Mouse (Mus musculus) G1E (cell line): ENCODE results near the gene Haus5. TPM values are rescaled to one million over a fixed set of nuclear protein-coding genes. Genes with fewer than 3 reads are reported as not detected.

ENCODE experiments used
- ATAC-seq: 2 replicates; pipeline ENCODE4 v1.8.0; 2016; ENCODE audit warnings: mild to moderate bottlenecking; ENCODE audit not compliant: insufficient number of reproducible peaks, poor library complexity, low FRiP score, severe bottlenecking; ENCODE audit errors: extremely low read depth
- DNase-seq: peaks from one replicate; pipeline ENCODE4 v3.0.0; 2012; ENCODE audit warnings: low spot score
- H3K27me3 ChIP-seq: 2 replicates; pipeline ENCODE4 v1.6.1; 2012; ENCODE audit warnings: mild to moderate bottlenecking, low read length, inconsistent platforms; ENCODE audit not compliant: insufficient read depth
- H3K36me3 ChIP-seq: replicated peaks from 2 replicates; pipeline ENCODE3; 2012; ENCODE audit warnings: mild to moderate bottlenecking, inconsistent platforms
- H3K4me1 ChIP-seq: 2 replicates; pipeline ENCODE4 v1.6.1; 2012; ENCODE audit warnings: low read depth, low read length, inconsistent platforms, mixed read lengths; ENCODE audit not compliant: insufficient read depth
- H3K4me3 ChIP-seq: 2 replicates; pipeline ENCODE4 v1.5.1; 2012; ENCODE audit warnings: low read depth, mild to moderate bottlenecking, inconsistent platforms, low read length, moderate library complexity, mixed read lengths
- H3K9me3 ChIP-seq: replicated peaks from 2 replicates; pipeline ENCODE4 v1.6.1; 2012; ENCODE audit warnings: inconsistent platforms
- CTCF ChIP-seq: IDR thresholded peaks from 2 replicates; pipeline ENCODE4 v1.5.1; 2012; ENCODE audit warnings: low read depth, low read length, inconsistent platforms, mixed read lengths
- GATA1 ChIP-seq: IDR thresholded peaks from 2 replicates; pipeline ENCODE4 v1.6.1; 2012; ENCODE audit warnings: borderline replicate concordance, low read length, inconsistent platforms, mixed read lengths
- GATA2 ChIP-seq: IDR thresholded peaks from 2 replicates; pipeline ENCODE4 v1.6.1; 2012; ENCODE audit warnings: low read depth, low read length, inconsistent platforms, borderline replicate concordance
- POLR2AphosphoS5 ChIP-seq: IDR thresholded peaks from 2 replicates; pipeline ENCODE4 v1.6.1; 2012; ENCODE audit warnings: low read depth, low read length, inconsistent platforms; ENCODE audit not compliant: insufficient replicate concordance
- TAL1 ChIP-seq: conservative IDR thresholded peaks from 2 replicates; pipeline ENCODE4 v1.6.1; 2012; ENCODE audit warnings: low read depth, low read length, inconsistent platforms, mixed read lengths
- polyA plus RNA-seq: library from polyadenylated mRNA; stranded (reverse); fragments of >175 nt; gene quantifications from 2 replicates; pipeline ENCODE4 v1.2.3, GENCODE M21; 2012
- total RNA-seq, 2 experiments: library from RNA; stranded (forward) in 1 of 2; stranded (reverse) in 1 of 2; fragments of 200-1000 nt in 1 of 2; fragments of >200 nt in 1 of 2; fragmentation: Nextera tagmentation in 1 of 2; gene quantifications; 2 replicates each; pipeline ENCODE4 v1.2.3; 2014 to 2017

Gene Haus5
- total and polyA plus RNA-seq, 3 experiments, result 24.2 to 46.7 (median 40.4) TPM

GRCm38 (mm10) chr7:30629013-30629412, 35.8 kb downstream of the Haus5 start:
- TF ChIP-seq POLR2AphosphoS5 (no peak), GATA2 (no peak), CTCF (no peak), GATA1 (no peak), TAL1 (no peak)
- DNase-seq, result no peak
- H3K36me3 ChIP-seq, result peaks cover 9% of the 10 kb centered on the region
- ATAC-seq, result no peak
- H3K9me3 ChIP-seq, result no peaks in the 10 kb centered on the region
- H3K4me3 ChIP-seq, result no peak overlapping the region
- peaks cover 26% of the 10 kb centered on the region for H3K27me3 ChIP-seq
- peaks cover 12% of the 10 kb centered on the region for H3K4me1 ChIP-seq

GRCm38 (mm10) chr7:30626647-30627046, 38.1 kb downstream of the Haus5 start:
- Histone ChIP-seq H3K36me3 (peaks cover 29% of the 10 kb centered on the region), H3K9me3 (no peaks in the 10 kb centered on the region), H3K4me1 (peaks cover 20% of the 10 kb centered on the region), H3K27me3 (peaks cover 15% of the 10 kb centered on the region; the same call in 1 of the 2 replicates), H3K4me3 (no peak overlapping the region)
- no peak for ATAC-seq
- no peak for DNase-seq
- TF ChIP-seq TAL1 (no peak), GATA1 (no peak), GATA2 (no peak), POLR2AphosphoS5 (no peak), CTCF (no peak)

GRCm38 (mm10) chr7:30625530-30626384, 39.0 kb downstream of the Haus5 start, which contains the start of gene Cox6b1:
Cox6b1 (minus strand) TSS chr7:30626151.
- peak; percentile 67 for DNase-seq
- H3K9me3 ChIP-seq, result no peaks in the 10 kb centered on the region
- ATAC-seq, result peak; percentile 84
- H3K27me3 ChIP-seq, result peaks cover 11% of the 10 kb centered on the region; the same call in 1 of the 2 replicates
- H3K36me3 ChIP-seq, result peaks cover 37% of the 10 kb centered on the region
- H3K4me1 ChIP-seq, result peaks cover 25% of the 10 kb centered on the region
- no peak for TF ChIP-seq POLR2AphosphoS5
- TF ChIP-seq GATA2, result no peak
- no peak for TF ChIP-seq TAL1
- TF ChIP-seq CTCF, result no peak
- H3K4me3 ChIP-seq, result peak within 1 kb of the TSS; percentile 79

GRCm38 (mm10) chr7:30619202-30619601, 45.6 kb downstream of the Haus5 start:
- H3K27me3 ChIP-seq, result no peaks in the 10 kb centered on the region
- 0 out of 2 replicates have a peak, but pooled peaks have one; percentile 15 for ATAC-seq
- no peak for TF ChIP-seq POLR2AphosphoS5
- peak; percentile 43 for TF ChIP-seq CTCF
- peaks cover 86% of the 10 kb centered on the region for H3K36me3 ChIP-seq
- peaks cover 30% of the 10 kb centered on the region for H3K4me1 ChIP-seq
- H3K9me3 ChIP-seq, result no peaks in the 10 kb centered on the region
- H3K4me3 ChIP-seq, result no peak overlapping the region
- no peak for DNase-seq

GRCm38 (mm10) chr7:30618658-30619057, 46.1 kb downstream of the Haus5 start:
- no peak overlapping the region for H3K4me3 ChIP-seq
- H3K27me3 ChIP-seq, result no peaks in the 10 kb centered on the region
- H3K4me1 ChIP-seq, result peaks cover 29% of the 10 kb centered on the region
- ATAC-seq, result no peak
- DNase-seq, result no peak
- no peaks in the 10 kb centered on the region for H3K9me3 ChIP-seq
- no peak for TF ChIP-seq GATA1
- no peak for TF ChIP-seq TAL1
- no peak for TF ChIP-seq GATA2
- TF ChIP-seq POLR2AphosphoS5, result no peak
- no peak for TF ChIP-seq CTCF
- H3K36me3 ChIP-seq, result peaks cover 83% of the 10 kb centered on the region

GRCm38 (mm10) chr7:30615049-30615760, 49.6 kb downstream of the Haus5 start:
- H3K4me1 ChIP-seq, result peaks cover 18% of the 10 kb centered on the region
- no peak for ATAC-seq
- peaks cover 68% of the 10 kb centered on the region for H3K36me3 ChIP-seq
- no peaks in the 10 kb centered on the region for H3K27me3 ChIP-seq
- no peaks in the 10 kb centered on the region for H3K9me3 ChIP-seq
- no peak for TF ChIP-seq GATA1
- TF ChIP-seq GATA2, result no peak
- no peak for TF ChIP-seq CTCF
- TF ChIP-seq POLR2AphosphoS5, result no peak
- TF ChIP-seq TAL1, result no peak
- no peak for DNase-seq
- no peak overlapping the region for H3K4me3 ChIP-seq
